Mouse (Mus musculus): ENCODE results near the gene Katnbl1. TPM values are rescaled to one million over a fixed set of nuclear protein-coding genes. Genes with fewer than 3 reads are reported as not detected.
"Not testable (repeated sequence)": the region's sequence is repeated elsewhere in the genome, so short reads cannot be mapped to it uniquely, and the experiment has no call there.

Gene Katnbl1
- polyA plus RNA-seq, 1 experiment = 2.4 TPM

- Histone ChIP-seq H3K27me3 (replicated peaks; ENCODE audit: control insufficient read depth, insufficient read depth, low read length) (no peaks in the 10 kb centered on the region), H3K27ac (ENCODE audit: insufficient read depth, low read depth, low read length) (no peak overlapping the region), H3K36me3 (ENCODE audit: control insufficient read depth, insufficient read depth, low read length) (no peaks in the 10 kb centered on the region), H3K4me3 (ENCODE audit: insufficient read depth, low read depth, low read length) (no peak overlapping the region), H3K4me1 (ENCODE audit: control insufficient read depth, insufficient read depth, low read length) (peaks cover 9% of the 10 kb centered on the region; the same call in 1 of the 2 replicates)
- WGBS = 84% methylated on average over 1 of the region's 1 CpGs
- DNase-seq = no peak
- TF ChIP-seq POLR2A (IDR thresholded peaks at IDR 0.05; ENCODE audit: low read depth, low read length) (no peak), CTCF (conservative IDR thresholded peaks at IDR 0.05; ENCODE audit: insufficient read depth, insufficient read length, low read depth, low read length) (no peak)
Observed at GRCm38 (mm10) chr2:112392689-112393088, 13.7 kb downstream of the Katnbl1 start.

- H3K36me3 ChIP-seq (ENCODE audit: control insufficient read depth, insufficient read depth, low read length) = no peaks in the 10 kb centered on the region
- TF ChIP-seq CTCF (conservative IDR thresholded peaks at IDR 0.05; ENCODE audit: insufficient read depth, insufficient read length, low read depth, low read length) (no peak), POLR2A (IDR thresholded peaks at IDR 0.05; ENCODE audit: low read depth, low read length) (no peak)
- H3K27ac ChIP-seq (ENCODE audit: insufficient read depth, low read depth, low read length) = no peak overlapping the region
- no peaks in the 10 kb centered on the region for H3K27me3 ChIP-seq (replicated peaks; ENCODE audit: control insufficient read depth, insufficient read depth, low read length)
- DNase-seq = no peak
- peaks cover 9% of the 10 kb centered on the region; the same call in 1 of the 2 replicates for H3K4me1 ChIP-seq (ENCODE audit: control insufficient read depth, insufficient read depth, low read length)
- H3K4me3 ChIP-seq (ENCODE audit: insufficient read depth, low read depth, low read length) = no peak overlapping the region
Observed at GRCm38 (mm10) chr2:112393958-112394357, 14.9 kb downstream of the Katnbl1 start.

- Histone ChIP-seq H3K36me3 (ENCODE audit: control insufficient read depth, insufficient read depth, low read length) (no peaks in the 10 kb centered on the region), H3K4me3 (ENCODE audit: insufficient read depth, low read depth, low read length) (no peak overlapping the region), H3K27ac (ENCODE audit: insufficient read depth, low read depth, low read length) (no peak overlapping the region), H3K27me3 (replicated peaks; ENCODE audit: control insufficient read depth, insufficient read depth, low read length) (no peaks in the 10 kb centered on the region), H3K4me1 (ENCODE audit: control insufficient read depth, insufficient read depth, low read length) (peaks cover 3% of the 10 kb centered on the region; the same call in 1 of the 2 replicates)
- DNase-seq = peak; percentile 6
- TF ChIP-seq POLR2A (IDR thresholded peaks at IDR 0.05; ENCODE audit: low read depth, low read length) (no peak), CTCF (conservative IDR thresholded peaks at IDR 0.05; ENCODE audit: insufficient read depth, insufficient read length, low read depth, low read length) (no peak)
- WGBS = 18% methylated on average over 1 of the region's 1 CpGs
Observed at GRCm38 (mm10) chr2:112396649-112397048, 17.6 kb downstream of the Katnbl1 start.

- Histone ChIP-seq H3K36me3 (ENCODE audit: control insufficient read depth, insufficient read depth, low read length) (peaks cover 5% of the 10 kb centered on the region), H3K4me3 (ENCODE audit: insufficient read depth, low read depth, low read length) (no peak overlapping the region), H3K27me3 (replicated peaks; ENCODE audit: control insufficient read depth, insufficient read depth, low read length) (no peaks in the 10 kb centered on the region), H3K27ac (ENCODE audit: insufficient read depth, low read depth, low read length) (no peak overlapping the region), H3K4me1 (ENCODE audit: control insufficient read depth, insufficient read depth, low read length) (no peaks in the 10 kb centered on the region)
- WGBS = 86% methylated on average over 3 of the region's 3 CpGs
- TF ChIP-seq CTCF (conservative IDR thresholded peaks at IDR 0.05; ENCODE audit: insufficient read depth, insufficient read length, low read depth, low read length) (no peak), POLR2A (IDR thresholded peaks at IDR 0.05; ENCODE audit: low read depth, low read length) (no peak)
- DNase-seq = no peak
Observed at GRCm38 (mm10) chr2:112407030-112407429, 28.0 kb downstream of the Katnbl1 start.

GRCm38 (mm10) chr2:112425308-112425707 is 46.3 kb downstream of the Katnbl1 start:
- no peaks in the 10 kb centered on the region for H3K27me3 ChIP-seq (replicated peaks; ENCODE audit: control insufficient read depth, insufficient read depth, low read length)
- H3K36me3 ChIP-seq (ENCODE audit: control insufficient read depth, insufficient read depth, low read length) = no peaks in the 10 kb centered on the region
- H3K4me3 ChIP-seq (ENCODE audit: insufficient read depth, low read depth, low read length) = no peak overlapping the region
- no peak for DNase-seq
- WGBS = 82% methylated on average over 3 of the region's 3 CpGs
- no peak overlapping the region for H3K27ac ChIP-seq (ENCODE audit: insufficient read depth, low read depth, low read length)
- H3K4me1 ChIP-seq (ENCODE audit: control insufficient read depth, insufficient read depth, low read length) = no peaks in the 10 kb centered on the region
- TF ChIP-seq POLR2A (IDR thresholded peaks at IDR 0.05; ENCODE audit: low read depth, low read length) = no peak
- no peak for TF ChIP-seq CTCF (conservative IDR thresholded peaks at IDR 0.05; ENCODE audit: insufficient read depth, insufficient read length, low read depth, low read length)

GRCm38 (mm10) chr2:112428534-112428933 is 49.5 kb downstream of the Katnbl1 start:
- not testable (repeated sequence) for H3K4me1 ChIP-seq (ENCODE audit: control insufficient read depth, insufficient read depth, low read length); H3K36me3 ChIP-seq (ENCODE audit: control insufficient read depth, insufficient read depth, low read length); H3K27me3 ChIP-seq (replicated peaks; ENCODE audit: control insufficient read depth, insufficient read depth, low read length); H3K27ac ChIP-seq (ENCODE audit: insufficient read depth, low read depth, low read length); DNase-seq; H3K4me3 ChIP-seq (ENCODE audit: insufficient read depth, low read depth, low read length)
- WGBS = 97% methylated on average over 3 of the region's 3 CpGs

- no peak for DNase-seq
- no peak for TF ChIP-seq CTCF (conservative IDR thresholded peaks at IDR 0.05; ENCODE audit: insufficient read depth, insufficient read length, low read depth, low read length)
- no peak for TF ChIP-seq POLR2A (IDR thresholded peaks at IDR 0.05; ENCODE audit: low read depth, low read length)
- H3K36me3 ChIP-seq (ENCODE audit: control insufficient read depth, insufficient read depth, low read length) = no peaks in the 10 kb centered on the region
- no peaks in the 10 kb centered on the region for H3K27me3 ChIP-seq (replicated peaks; ENCODE audit: control insufficient read depth, insufficient read depth, low read length)
- H3K4me3 ChIP-seq (ENCODE audit: insufficient read depth, low read depth, low read length) = no peak overlapping the region
- no peaks in the 10 kb centered on the region for H3K4me1 ChIP-seq (ENCODE audit: control insufficient read depth, insufficient read depth, low read length)
- WGBS = 86% methylated on average over 4 of the region's 4 CpGs
- H3K27ac ChIP-seq (ENCODE audit: insufficient read depth, low read depth, low read length) = no peak overlapping the region
Observed at GRCm38 (mm10) chr2:112429665-112430064, 50.7 kb downstream of the Katnbl1 start.

- no peak overlapping the region for H3K4me3 ChIP-seq (ENCODE audit: insufficient read depth, low read depth, low read length)
- H3K27me3 ChIP-seq (replicated peaks; ENCODE audit: control insufficient read depth, insufficient read depth, low read length) = no peaks in the 10 kb centered on the region
- 25% methylated on average over 5 of the region's 5 CpGs for WGBS
- TF ChIP-seq POLR2A (IDR thresholded peaks at IDR 0.05; ENCODE audit: low read depth, low read length) = no peak
- no peak for TF ChIP-seq CTCF (conservative IDR thresholded peaks at IDR 0.05; ENCODE audit: insufficient read depth, insufficient read length, low read depth, low read length)
- H3K4me1 ChIP-seq (ENCODE audit: control insufficient read depth, insufficient read depth, low read length) = no peaks in the 10 kb centered on the region
- H3K36me3 ChIP-seq (ENCODE audit: control insufficient read depth, insufficient read depth, low read length) = no peaks in the 10 kb centered on the region
- peak; percentile 3 for DNase-seq
- no peak overlapping the region for H3K27ac ChIP-seq (ENCODE audit: insufficient read depth, low read depth, low read length)
Observed at GRCm38 (mm10) chr2:112430403-112430802, 51.4 kb downstream of the Katnbl1 start.

Measured in kidney, adult 2 months (tissue).